Comparison of ENCODE assay signal across 24 mouse cellular contexts in genomic region chr6:7069463-7069862, GRCm38 (mm10).
"Had no signal": no experiment of that assay in that cellular context is flagged by ENCODE, and none has a peak within 500 bp of the region (broad histone marks: within the 10 kb centered on the region; RNA-seq: fewer than 3 reads in every experiment).

No protein-coding gene starts in this region.

- H3K9ac ChIP-seq: heart, embryonic 12.5 days; hindbrain, embryonic 12.5 days; hindbrain, embryonic 14.5 days; intestine, embryonic 15.5 days; limb, embryonic 13.5 days; limb, embryonic 15.5 days had no signal

- H3K4me3 ChIP-seq: gastrocnemius, adult 2 months; heart, embryonic 10.5 days; heart, embryonic 12.5 days; hindbrain, embryonic 10.5 days; hindbrain, embryonic 12.5 days; intestine, embryonic 15.5 days; limb, embryonic 13.5 days; limb, embryonic 15.5 days had no signal

- H3K9me3 ChIP-seq: heart, embryonic 10.5 days; hindbrain, embryonic 12.5 days; intestine, embryonic 15.5 days; limb, embryonic 13.5 days; limb, embryonic 15.5 days had no signal

- H3K36me3 ChIP-seq: heart, embryonic 10.5 days; heart, embryonic 12.5 days; hindbrain, embryonic 10.5 days; hindbrain, embryonic 12.5 days; intestine, embryonic 15.5 days; limb, embryonic 13.5 days; limb, embryonic 15.5 days had no signal

- H3K4me1 ChIP-seq: heart, embryonic 10.5 days; heart, embryonic 12.5 days; intestine, embryonic 15.5 days; limb, embryonic 13.5 days; limb, embryonic 15.5 days had no signal

- H3K27ac ChIP-seq: gastrocnemius, adult 2 months; heart, embryonic 10.5 days; hindbrain, embryonic 10.5 days; hindbrain, embryonic 12.5 days; hindbrain, embryonic 14.5 days; intestine, embryonic 15.5 days; limb, embryonic 13.5 days; limb, embryonic 15.5 days had no signal

- H3K27me3 ChIP-seq: heart, embryonic 12.5 days; hindbrain, embryonic 12.5 days; intestine, embryonic 15.5 days; limb, embryonic 15.5 days had no signal

- ATAC-seq: hindbrain, embryonic 16.5 days; inflammation-experienced regulatory T-cells, adult 6 months; intestine, embryonic 15.5 days; intestine, postnatal 0 days had no signal

- DNase-seq: gastrocnemius, adult 2 months; gastrocnemius, postnatal 10 days; gastrocnemius, postnatal 25 days; heart, adult 18-20 months; heart, postnatal 10 days; heart, postnatal 4 days; kidney, adult 18-20 months; kidney, adult 8-10 months; kidney, postnatal 10 days; kidney, postnatal 36 days; layer of hippocampus, adult 9-11 months; layer of hippocampus, postnatal 36 days; left cerebral cortex, postnatal 4 days had no signal

- H3K4me2 ChIP-seq: heart, embryonic 12.5 days; hindbrain, embryonic 12.5 days; hindbrain, embryonic 14.5 days; intestine, embryonic 15.5 days; limb, embryonic 13.5 days; limb, embryonic 15.5 days had no signal
